Mouse (Mus musculus): ENCODE results near the gene Cd2. TPM values are rescaled to one million over a fixed set of nuclear protein-coding genes. Genes with fewer than 3 reads are reported as not detected.

The Cd2 gene
- polyA plus RNA-seq, 1 experiment from 2014 or later: 0.42 TPM

GRCm38 (mm10) chr3:101238695-101239094 is 49.0 kb downstream of the Cd2 start:
- no peaks in the 10 kb centered on the region for H3K36me3 ChIP-seq (ENCODE audit: insufficient read depth)
- no peak overlapping the region for H3K27ac ChIP-seq (ENCODE audit: low read depth)
- ATAC-seq (ENCODE audit: insufficient read depth) (no peak), DNase-seq (peak; percentile 24)
- no peaks in the 10 kb centered on the region for H3K4me1 ChIP-seq (ENCODE audit: insufficient read depth)
- H3K9ac ChIP-seq: no peak overlapping the region
- H3K27me3 ChIP-seq (ENCODE audit: insufficient read depth, low read length): no peaks in the 10 kb centered on the region
- H3K9me3 ChIP-seq (ENCODE audit: low read depth, low read length): no peaks in the 10 kb centered on the region
- WGBS: 71% methylated on average over 6 of the region's 6 CpGs
- TF ChIP-seq CTCF (IDR thresholded peaks at IDR 0.05; ENCODE audit: low read depth): no peak
- H3K4me2 ChIP-seq: no peak overlapping the region
- H3K4me3 ChIP-seq (ENCODE audit: low read depth, low read length): no peak overlapping the region

- Histone ChIP-seq H3K27me3 (ENCODE audit: insufficient read depth, low read length) (no peaks in the 10 kb centered on the region), H3K4me1 (ENCODE audit: insufficient read depth) (no peaks in the 10 kb centered on the region), H3K36me3 (ENCODE audit: insufficient read depth) (no peaks in the 10 kb centered on the region), H3K9me3 (ENCODE audit: low read depth, low read length) (no peaks in the 10 kb centered on the region), H3K4me3 (ENCODE audit: low read depth, low read length) (no peak overlapping the region), H3K9ac (no peak overlapping the region), H3K4me2 (no peak overlapping the region), H3K27ac (ENCODE audit: low read depth) (no peak overlapping the region)
- no peak for DNase-seq
- TF ChIP-seq CTCF (IDR thresholded peaks at IDR 0.05; ENCODE audit: low read depth): no peak
- WGBS: 45% methylated on average over 16 of the region's 16 CpGs
- no peak for ATAC-seq (ENCODE audit: insufficient read depth)
Measured at GRCm38 (mm10) chr3:101236995-101237808, 50.5 kb downstream of the Cd2 start.

DNA sequence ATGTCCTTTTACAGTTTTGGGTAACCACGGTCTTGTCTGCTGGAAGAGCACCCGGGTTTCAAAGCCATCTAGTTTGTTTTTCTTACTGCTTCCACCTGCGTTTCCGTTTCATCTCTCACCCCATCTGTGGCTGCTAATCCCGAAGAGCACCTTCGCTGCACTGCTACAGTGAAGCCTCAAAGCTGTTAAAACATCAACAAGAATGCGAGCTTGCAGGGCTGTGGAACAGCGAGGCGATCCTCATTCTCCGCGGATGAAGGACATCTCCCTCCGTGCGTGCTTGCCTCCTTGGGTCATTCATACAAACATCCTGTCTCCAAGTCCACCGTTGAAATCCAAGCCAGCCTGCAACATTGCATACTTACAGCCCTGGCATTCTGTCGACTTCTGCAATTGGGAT is 51.5 kb downstream of the Cd2 start:
- peak overlapping the region; percentile 23; the same call in 1 of the 2 replicates for H3K4me2 ChIP-seq
- no peak for ATAC-seq (ENCODE audit: insufficient read depth)

GRCm38 (mm10) chr3:101235321-101235720 is 52.4 kb downstream of the Cd2 start:
- ATAC-seq (ENCODE audit: insufficient read depth): no peak
- no peaks in the 10 kb centered on the region for H3K9me3 ChIP-seq (ENCODE audit: low read depth, low read length)
- no peak overlapping the region for H3K9ac ChIP-seq
- no peaks in the 10 kb centered on the region for H3K36me3 ChIP-seq (ENCODE audit: insufficient read depth)
- 90% methylated on average over 5 of the region's 5 CpGs for WGBS
- no peak overlapping the region for H3K4me2 ChIP-seq
- no peaks in the 10 kb centered on the region for H3K4me1 ChIP-seq (ENCODE audit: insufficient read depth)
- H3K27ac ChIP-seq (ENCODE audit: low read depth): no peak overlapping the region
- no peak for DNase-seq
- no peaks in the 10 kb centered on the region for H3K27me3 ChIP-seq (ENCODE audit: insufficient read depth, low read length)
- H3K4me3 ChIP-seq (ENCODE audit: low read depth, low read length): no peak overlapping the region
- TF ChIP-seq CTCF (IDR thresholded peaks at IDR 0.05; ENCODE audit: low read depth): no peak

More for the DNA sequence above, 51.5 kb downstream of the Cd2 start:
- no peak for TF ChIP-seq CTCF (IDR thresholded peaks at IDR 0.05; ENCODE audit: low read depth)
- no peak overlapping the region for H3K27ac ChIP-seq (ENCODE audit: low read depth)
- no peak overlapping the region for H3K4me3 ChIP-seq (ENCODE audit: low read depth, low read length)
- no peaks in the 10 kb centered on the region for H3K4me1 ChIP-seq (ENCODE audit: insufficient read depth)
- H3K36me3 ChIP-seq (ENCODE audit: insufficient read depth): no peaks in the 10 kb centered on the region
- H3K27me3 ChIP-seq (ENCODE audit: insufficient read depth, low read length): no peaks in the 10 kb centered on the region
- no peak overlapping the region for H3K9ac ChIP-seq
- no peaks in the 10 kb centered on the region for H3K9me3 ChIP-seq (ENCODE audit: low read depth, low read length)
- WGBS: 22% methylated on average over 15 of the region's 15 CpGs
- peak; percentile 22 for DNase-seq

DNA sequence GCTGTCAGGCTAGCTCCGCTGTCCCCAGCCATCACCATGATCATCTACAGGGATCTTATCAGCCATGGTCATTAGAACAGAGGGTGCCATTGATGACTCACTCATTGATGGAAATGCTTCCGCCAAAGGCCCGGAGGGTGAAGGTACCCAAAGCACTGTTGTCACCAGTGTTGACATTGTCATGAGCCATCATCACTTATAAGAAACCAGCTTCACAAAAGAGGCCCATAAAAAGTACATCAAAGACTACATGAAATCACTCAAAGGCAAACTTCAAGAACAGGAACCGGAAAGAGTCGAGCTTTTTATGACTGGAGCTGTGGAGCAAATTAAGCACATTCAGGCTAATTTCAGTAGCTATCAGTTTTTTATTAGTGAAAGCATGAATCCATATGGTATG is 54.3 kb downstream of the Cd2 start:
- ATAC-seq (ENCODE audit: insufficient read depth) (no peak), DNase-seq (no peak)
- TF ChIP-seq CTCF (IDR thresholded peaks at IDR 0.05; ENCODE audit: low read depth): no peak
- H3K4me3 ChIP-seq (ENCODE audit: low read depth, low read length): no peak overlapping the region
- no peaks in the 10 kb centered on the region for H3K27me3 ChIP-seq (ENCODE audit: insufficient read depth, low read length)
- no peaks in the 10 kb centered on the region for H3K4me1 ChIP-seq (ENCODE audit: insufficient read depth)
- H3K27ac ChIP-seq (ENCODE audit: low read depth): no peak overlapping the region
- WGBS: 77% methylated on average over 5 of the region's 5 CpGs
- H3K4me2 ChIP-seq: no peak overlapping the region
- no peaks in the 10 kb centered on the region for H3K36me3 ChIP-seq (ENCODE audit: insufficient read depth)
- no peaks in the 10 kb centered on the region for H3K9me3 ChIP-seq (ENCODE audit: low read depth, low read length)
- no peak overlapping the region for H3K9ac ChIP-seq

GRCm38 (mm10) chr3:101232570-101232969 is 55.2 kb downstream of the Cd2 start:
- H3K4me3 ChIP-seq (ENCODE audit: low read depth, low read length): no peak overlapping the region
- H3K27ac ChIP-seq (ENCODE audit: low read depth): no peak overlapping the region
- H3K4me2 ChIP-seq: no peak overlapping the region
- TF ChIP-seq CTCF (IDR thresholded peaks at IDR 0.05; ENCODE audit: low read depth): no peak
- ATAC-seq (ENCODE audit: insufficient read depth) (no peak), DNase-seq (no peak)
- H3K4me1 ChIP-seq (ENCODE audit: insufficient read depth): no peaks in the 10 kb centered on the region
- no peaks in the 10 kb centered on the region for H3K36me3 ChIP-seq (ENCODE audit: insufficient read depth)
- H3K9me3 ChIP-seq (ENCODE audit: low read depth, low read length): no peaks in the 10 kb centered on the region
- no peaks in the 10 kb centered on the region for H3K27me3 ChIP-seq (ENCODE audit: insufficient read depth, low read length)
- 47% methylated on average over 8 of the region's 8 CpGs for WGBS
- no peak overlapping the region for H3K9ac ChIP-seq

GRCm38 (mm10) chr3:101230201-101230600 is 57.5 kb downstream of the Cd2 start:
- Histone ChIP-seq H3K9me3 (ENCODE audit: low read depth, low read length) (no peaks in the 10 kb centered on the region), H3K36me3 (ENCODE audit: insufficient read depth) (no peaks in the 10 kb centered on the region), H3K27ac (ENCODE audit: low read depth) (no peak overlapping the region), H3K9ac (no peak overlapping the region), H3K4me2 (no peak overlapping the region), H3K4me3 (ENCODE audit: low read depth, low read length) (no peak overlapping the region), H3K27me3 (ENCODE audit: insufficient read depth, low read length) (no peaks in the 10 kb centered on the region), H3K4me1 (ENCODE audit: insufficient read depth) (no peaks in the 10 kb centered on the region)
- no peak for TF ChIP-seq CTCF (IDR thresholded peaks at IDR 0.05; ENCODE audit: low read depth)
- no peak for ATAC-seq (ENCODE audit: insufficient read depth)
- 79% methylated on average over 9 of the region's 9 CpGs for WGBS
- DNase-seq: no peak
